In the genomic region with DNA sequence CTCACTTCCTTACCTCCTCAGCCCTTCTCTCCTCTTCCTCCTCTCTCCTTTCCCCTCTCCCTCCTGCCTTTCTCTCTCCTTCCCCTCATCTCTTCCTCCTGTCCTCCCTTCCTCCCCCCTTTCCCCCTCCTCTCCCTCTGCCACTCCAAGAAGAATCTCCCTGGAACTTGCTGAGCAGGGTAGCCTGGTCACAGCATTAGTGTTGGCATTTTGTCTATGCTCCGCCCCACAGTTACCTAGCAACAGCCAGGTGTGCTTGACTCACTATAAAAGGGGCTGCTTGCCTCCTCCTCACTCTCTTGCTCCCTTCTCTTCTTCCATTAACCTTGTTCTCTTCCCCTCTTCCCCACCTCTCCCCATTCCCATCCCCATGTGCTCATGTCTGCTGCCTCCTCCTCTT, we compare ENCODE assay signal across 15 mouse cellular contexts.
"Had no signal": no experiment of that assay in that cellular context is flagged by ENCODE, and none has a peak within 500 bp of the region (broad histone marks: within the 10 kb centered on the region; RNA-seq: fewer than 3 reads in every experiment).

No protein-coding gene starts in this region.

- DNase-seq: liver, embryonic 13.5 days; liver, postnatal 0 days; lung, postnatal 14 days; lung, postnatal 36 days; right cerebral cortex, postnatal 14 days; thymus, adult 2 months; thymus, postnatal 25 days; thymus, postnatal 4 days had no signal

- H3K9me3 ChIP-seq: liver, embryonic 13.5 days; liver, embryonic 15.5 days; midbrain, embryonic 15.5 days; neural tube, embryonic 12.5 days had no signal

- H3K4me1 ChIP-seq: liver, embryonic 13.5 days; liver, embryonic 15.5 days; midbrain, embryonic 13.5 days; midbrain, embryonic 15.5 days had no signal

- H3K9ac ChIP-seq: liver, embryonic 13.5 days; liver, embryonic 15.5 days; liver, postnatal 0 days; midbrain, embryonic 13.5 days; midbrain, embryonic 15.5 days; neural tube, embryonic 12.5 days had no signal

- H3K36me3 ChIP-seq: liver, embryonic 13.5 days; liver, embryonic 15.5 days; midbrain, embryonic 13.5 days; midbrain, embryonic 15.5 days; neural tube, embryonic 12.5 days had no signal

- H3K4me3 ChIP-seq: liver, embryonic 13.5 days; liver, embryonic 15.5 days; megakaryocyte, embryonic 14.5 days; midbrain, embryonic 13.5 days; midbrain, embryonic 15.5 days; neural tube, embryonic 12.5 days had no signal

- H3K4me2 ChIP-seq: liver, embryonic 13.5 days; liver, embryonic 15.5 days; midbrain, embryonic 11.5 days; midbrain, embryonic 13.5 days; midbrain, embryonic 15.5 days; neural tube, embryonic 12.5 days had no signal

- H3K27me3 ChIP-seq: liver, embryonic 13.5 days; liver, embryonic 15.5 days; midbrain, embryonic 13.5 days; midbrain, embryonic 15.5 days; neural tube, embryonic 12.5 days had no signal

- H3K27ac ChIP-seq: liver, embryonic 13.5 days; liver, embryonic 15.5 days; macrophage; midbrain, embryonic 13.5 days; midbrain, embryonic 15.5 days; neural tube, embryonic 12.5 days had no signal

- ATAC-seq: liver, postnatal 0 days; midbrain, embryonic 15.5 days had no signal
